Mouse (Mus musculus) natural killer cell, adult 2 months (primary cell): Measurements from ENCODE around the gene Map3k13.

Source experiments
- DNase-seq, 2 experiments: peaks; one replicate each; pipeline ENCODE4 v3.0.0; 2022; ENCODE audit warnings: low spot score in 2 of 2

The Map3k13 gene

DNA sequence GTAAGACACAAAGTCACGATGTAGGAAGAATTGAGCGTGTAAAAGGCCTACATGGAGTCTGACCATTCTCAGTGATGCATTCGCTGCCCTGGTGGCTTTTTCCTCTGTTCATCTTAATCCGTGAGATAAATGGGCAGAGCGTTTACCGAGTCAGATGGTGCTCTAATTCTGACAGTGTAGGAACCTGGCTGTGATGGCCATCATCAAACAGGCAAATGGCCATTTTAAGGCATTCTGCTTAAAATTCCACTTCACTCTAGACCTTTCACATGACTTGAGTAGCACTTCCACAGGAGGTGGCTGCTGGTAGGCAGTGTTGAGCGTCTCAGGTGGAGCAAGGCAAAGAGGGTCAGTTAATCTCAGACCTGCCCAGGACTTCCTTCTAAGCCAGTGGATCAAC lies 58.2 kb downstream of the Map3k13 start:
- no peak for DNase-seq

DNA sequence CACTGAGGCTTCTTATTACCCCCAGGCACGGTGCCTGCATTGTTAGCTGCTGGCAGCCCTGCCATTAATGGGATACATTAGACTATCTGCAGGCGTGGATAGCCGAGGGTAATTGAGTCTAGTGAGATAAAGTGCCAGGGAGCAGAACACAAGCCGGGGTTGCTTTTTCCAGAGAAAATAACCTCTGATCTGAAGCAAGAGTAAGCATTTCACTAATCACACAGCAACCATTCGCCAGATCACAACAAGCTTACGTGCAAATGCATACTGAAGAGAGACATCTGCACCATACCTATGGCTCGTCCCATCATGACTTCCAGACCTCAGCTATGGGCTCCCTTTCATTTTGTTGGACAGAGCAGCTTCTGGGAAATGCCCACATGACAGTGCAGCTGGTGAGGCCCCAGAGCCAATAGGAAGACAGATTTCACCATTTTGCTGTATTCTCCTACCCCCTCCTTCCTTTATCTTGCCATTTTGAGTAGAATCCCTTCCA lies 59.3 kb downstream of the Map3k13 start:
- no peak for DNase-seq

DNA sequence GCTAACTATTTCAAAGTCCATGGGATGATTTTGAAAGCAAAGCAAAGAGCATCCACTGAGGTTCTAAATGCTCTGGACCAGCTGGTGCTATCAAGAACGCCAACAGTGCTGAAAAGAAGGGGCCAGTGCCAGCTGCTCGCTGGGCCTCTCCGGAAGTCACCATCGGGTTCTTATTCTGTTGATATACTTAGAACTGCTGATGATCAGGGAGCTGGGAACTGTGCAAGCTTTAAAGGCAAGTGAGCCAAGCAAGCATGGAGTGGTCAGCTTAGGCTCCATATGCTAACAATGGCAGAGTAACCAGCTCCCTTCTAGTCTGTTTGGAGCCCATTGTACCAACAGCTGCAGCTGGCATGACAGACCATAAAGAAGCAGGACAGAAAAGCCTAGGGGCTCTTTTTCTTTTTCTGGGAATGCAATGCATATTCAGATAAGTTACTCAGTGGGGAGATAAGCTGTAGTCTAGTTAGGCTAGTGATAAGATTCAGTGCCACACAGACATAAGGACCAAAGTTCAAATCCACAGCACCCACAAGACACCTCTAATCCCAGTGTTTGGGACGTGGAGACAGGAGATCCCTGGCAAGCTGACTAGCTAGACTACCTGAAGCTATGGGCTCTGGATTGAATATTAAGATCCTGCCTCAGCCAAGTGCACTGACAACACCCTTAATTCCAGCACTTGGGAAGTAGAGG lies 60.6 kb downstream of the Map3k13 start:
- DNase-seq: no peak

DNA sequence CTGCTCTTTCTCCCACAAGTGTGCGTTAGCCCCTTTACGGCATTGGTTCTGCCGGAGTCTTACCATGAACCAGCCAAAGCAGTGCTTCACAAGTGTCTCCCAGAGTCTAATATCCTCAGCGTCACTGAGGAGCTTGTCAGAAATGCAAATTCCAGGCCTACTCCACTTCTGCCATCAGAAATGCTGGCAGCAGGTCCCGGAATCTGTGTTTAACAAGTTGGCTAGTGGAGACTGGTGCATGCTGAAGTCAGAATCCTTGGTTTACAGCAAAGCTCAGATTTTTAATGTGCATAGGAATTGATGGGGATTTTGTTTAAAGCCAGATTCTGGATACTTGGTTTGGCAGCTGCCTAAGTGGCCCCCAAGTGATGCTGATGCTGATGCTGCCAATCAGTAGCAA lies 62.0 kb downstream of the Map3k13 start:
- no peak for DNase-seq

DNA sequence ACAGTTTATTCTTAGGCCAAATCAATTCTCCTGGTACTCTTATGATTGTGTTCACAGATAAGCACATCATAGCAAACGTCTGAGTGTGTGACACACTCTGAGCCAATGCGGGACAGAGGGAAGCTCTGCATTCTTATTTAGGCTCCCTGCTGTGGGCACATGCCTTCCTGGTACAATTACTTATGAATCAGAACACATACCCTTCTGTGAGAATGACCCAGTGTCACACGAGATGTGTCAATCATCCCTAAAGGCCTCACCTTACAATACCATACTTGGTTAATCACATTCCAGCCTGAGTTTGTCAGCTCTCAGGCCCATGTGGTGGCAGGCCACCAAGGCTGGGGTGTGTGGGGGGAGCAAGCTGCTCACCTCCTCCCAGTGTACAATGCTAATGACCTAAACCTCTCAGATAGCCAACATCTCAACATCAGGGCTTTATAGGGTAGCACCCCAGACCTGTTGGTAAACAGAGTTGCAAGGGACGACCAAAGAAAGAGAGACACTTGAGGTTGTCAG lies 63.0 kb downstream of the Map3k13 start:
- DNase-seq: no peak

DNA sequence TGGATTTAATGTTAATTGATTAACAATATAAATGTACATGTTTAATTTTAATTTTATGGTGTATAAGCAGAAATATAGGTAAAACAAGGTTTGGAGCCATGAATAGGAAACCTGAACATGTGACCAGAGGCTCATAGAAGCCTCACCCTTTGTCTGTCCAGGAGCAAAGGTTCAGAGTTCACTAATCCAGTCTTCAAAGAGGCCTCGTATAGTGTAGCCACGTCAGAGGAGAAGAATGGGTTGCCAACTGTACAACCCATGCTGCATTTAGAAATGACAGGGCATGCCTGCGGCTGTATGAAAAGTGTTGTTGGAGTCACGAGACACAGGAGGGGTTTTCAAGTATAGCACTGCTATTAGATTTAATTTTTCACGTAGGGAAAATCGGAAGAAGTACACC lies 64.0 kb downstream of the Map3k13 start:
- DNase-seq: no peak

DNA sequence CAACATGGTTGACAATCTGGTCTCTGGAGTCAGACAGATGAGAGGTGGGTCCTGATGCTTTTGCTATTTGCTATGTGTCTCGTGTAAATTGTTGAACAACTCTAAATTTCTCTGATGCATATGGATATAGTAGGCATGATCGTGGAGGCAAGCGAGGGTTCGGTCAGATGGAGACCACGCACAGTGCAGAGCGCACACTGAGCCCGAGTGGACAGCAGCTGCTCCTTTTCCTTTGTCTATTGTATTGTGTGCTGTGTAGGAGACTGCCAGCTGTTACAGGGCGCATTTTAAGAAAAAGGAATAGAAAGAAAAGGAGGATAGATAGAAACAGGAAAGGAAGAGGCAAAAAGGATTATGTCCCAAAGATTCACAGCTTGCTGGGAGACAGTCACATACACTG lies 64.7 kb downstream of the Map3k13 start:
- no peak for DNase-seq

DNA sequence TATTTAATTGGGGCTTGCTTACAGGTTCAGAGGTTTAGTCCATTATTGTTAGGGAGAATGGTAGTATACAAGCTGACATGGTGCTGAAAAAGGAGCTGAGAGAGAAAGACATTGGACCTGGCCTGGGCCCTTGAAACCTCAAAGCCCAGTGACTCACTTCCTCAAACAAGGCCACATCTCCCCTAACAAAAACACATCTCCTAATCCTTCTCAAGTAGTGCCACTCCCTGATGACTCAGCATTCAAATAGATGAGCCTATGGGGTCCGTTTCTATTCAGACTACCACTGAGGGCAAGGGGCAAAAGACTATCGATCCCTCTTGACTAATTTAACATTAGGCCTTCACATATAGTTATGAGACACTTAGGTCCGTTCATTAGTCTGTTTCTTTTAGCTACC lies 68.3 kb downstream of the Map3k13 start:
- DNase-seq: no peak

DNA sequence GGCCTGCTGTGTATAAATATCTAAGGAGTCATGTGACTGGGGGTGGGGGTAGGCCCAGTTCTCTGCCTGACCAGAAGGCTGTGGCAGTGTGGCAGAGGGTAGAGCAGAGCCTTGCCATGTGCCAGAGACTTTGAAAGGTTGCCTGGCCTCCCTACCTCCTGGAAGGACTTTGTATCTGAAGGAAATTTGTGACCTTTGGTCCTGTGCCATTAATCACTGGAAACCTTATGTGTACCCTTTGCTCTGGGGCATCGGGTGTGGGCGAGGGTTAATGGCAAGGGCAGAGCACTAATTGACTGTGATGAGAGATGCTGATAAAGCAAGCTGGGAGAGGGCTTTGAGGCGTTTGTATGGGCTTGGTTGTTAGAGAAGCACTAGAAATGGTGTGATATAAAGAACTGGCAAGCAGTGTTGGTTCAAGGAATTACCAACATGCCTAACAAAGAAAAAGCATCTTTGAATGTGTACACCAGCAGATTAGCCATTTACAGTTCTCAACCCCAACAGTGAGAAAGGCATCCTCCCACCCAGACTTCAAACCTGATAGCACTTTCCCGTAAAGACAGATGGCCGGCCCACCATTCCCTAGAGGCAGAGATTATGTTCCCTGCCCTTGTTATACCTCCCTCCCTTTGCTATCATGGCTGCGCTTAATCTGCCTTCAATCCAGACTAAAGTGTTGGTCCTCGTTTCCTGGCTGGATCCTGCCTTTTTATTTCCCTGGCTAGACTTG lies 71.3 kb downstream of the Map3k13 start:
- DNase-seq: no peak

DNA sequence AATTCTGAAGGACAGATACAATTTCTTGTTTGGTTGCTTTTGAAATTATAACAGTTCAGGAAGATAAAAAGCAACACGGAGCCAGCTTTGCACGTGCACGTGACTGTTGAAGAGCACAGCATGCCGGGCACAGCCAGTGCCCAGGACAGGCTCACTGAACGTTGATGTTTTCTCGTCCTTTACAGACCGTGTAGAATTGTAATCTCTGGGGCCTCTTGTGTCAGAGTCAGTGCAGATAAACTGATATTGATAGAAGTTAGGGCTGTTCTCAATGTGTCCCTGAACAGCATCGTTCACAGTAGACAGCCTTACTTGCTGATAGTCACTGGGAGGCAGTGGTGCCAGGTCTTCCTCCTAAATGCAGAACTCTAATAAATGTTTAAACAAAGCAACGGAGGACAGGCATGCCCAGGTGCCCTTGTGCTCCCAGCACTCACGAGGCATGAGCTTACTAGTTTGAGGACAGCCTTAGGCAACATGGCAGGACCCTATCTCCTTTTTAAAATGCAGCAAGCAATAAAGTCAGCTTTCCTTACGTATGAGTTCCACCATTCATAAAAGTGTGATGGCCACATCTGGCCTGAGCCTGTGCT lies 71.9 kb downstream of the Map3k13 start:
- DNase-seq: no peak

DNA sequence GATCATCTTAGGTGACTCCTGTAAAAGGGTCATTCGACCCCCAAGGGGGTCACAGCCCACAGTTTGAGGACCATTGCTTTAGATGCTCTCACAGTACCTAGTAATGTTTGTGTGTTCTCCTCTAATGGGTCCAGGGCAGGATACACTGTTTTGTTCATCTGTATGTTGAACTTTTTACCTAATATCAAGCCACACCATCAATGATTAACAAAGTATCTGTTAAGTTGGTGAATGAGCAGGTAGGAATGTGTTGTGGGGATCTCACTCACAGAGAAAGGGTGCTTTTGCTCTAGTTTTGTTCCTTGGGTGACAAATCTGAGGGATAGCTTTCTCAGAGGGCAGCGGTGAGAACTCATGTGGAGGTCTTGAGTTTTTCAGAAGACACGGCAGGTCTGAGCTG lies 73.6 kb downstream of the Map3k13 start:
- DNase-seq: no peak

DNA sequence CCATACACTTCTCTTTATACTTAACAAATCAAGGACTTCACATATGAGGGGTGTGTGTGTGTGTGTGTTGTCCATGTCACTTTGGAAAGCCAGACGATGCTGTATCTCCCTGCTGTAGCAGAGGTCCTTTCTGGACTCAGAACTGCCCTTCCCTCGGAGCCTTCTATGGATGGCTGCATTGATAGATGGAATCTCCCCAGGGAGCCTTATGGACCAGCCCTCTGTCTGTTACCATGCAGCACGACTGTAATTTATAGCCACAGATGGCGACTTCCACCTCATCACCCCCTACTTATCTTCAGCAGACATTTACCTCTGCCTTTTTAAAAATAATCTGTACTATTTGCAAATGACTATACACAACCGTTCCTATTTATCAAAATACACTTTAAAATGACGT lies 74.5 kb downstream of the Map3k13 start:
- DNase-seq: no peak

DNA sequence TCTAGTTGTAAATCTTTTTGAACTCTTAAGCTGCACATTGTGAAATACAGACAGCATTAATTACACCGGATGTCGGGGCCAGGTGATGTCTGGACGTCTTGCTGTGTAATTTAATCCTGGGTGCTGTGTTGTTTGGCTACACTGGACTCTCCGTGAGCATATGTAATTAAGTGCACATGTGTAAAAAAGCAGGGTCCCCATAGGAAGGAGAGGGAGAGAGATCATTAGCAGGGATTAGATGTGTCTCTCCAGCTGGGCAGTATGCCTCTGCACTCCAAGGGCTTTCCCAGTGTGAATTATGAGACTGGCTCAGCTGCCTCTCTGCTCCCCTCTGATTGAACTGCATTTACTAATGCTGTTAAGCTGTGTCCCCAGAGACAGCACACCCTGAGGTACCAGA lies 75.7 kb downstream of the Map3k13 start:
- DNase-seq: no peak

DNA sequence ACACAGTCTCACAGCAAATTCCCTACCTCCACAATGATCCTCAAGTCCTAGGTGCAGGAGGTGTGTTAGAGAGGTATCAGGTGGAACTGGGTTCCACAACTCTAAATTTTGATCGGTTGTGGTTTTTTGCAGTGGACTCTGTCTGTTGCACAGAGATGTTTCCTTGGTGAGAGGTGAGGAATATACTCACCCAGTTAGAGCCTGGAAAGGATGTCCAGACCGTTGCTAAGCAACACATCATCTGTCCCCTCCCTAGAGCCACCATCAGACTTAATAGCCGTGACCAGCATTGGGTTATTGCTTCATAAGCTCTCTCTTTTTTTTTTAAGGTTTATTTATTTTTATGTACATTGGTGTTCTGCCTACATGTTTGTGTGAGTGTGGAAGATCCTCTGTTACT lies 83.6 kb downstream of the Map3k13 start:
- no peak for DNase-seq

DNA sequence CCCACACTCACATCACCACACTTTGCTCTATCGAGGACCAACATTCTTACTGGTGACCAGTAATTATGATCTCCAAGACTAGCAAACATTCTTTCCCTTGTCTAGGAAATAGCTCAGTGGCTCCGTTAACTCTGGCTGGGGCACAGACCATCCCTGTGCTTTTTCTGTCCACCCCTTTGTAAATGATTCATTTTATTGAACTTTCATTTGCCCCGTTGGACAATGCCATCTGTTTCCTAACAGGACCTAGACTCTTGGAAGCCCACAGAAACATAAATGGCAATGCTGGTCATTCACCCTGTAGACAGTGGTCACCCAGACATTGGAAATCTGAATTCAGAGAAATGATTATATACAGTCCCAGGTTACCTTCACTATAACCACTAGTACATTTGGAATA lies 84.7 kb downstream of the Map3k13 start:
- DNase-seq: no peak

DNA sequence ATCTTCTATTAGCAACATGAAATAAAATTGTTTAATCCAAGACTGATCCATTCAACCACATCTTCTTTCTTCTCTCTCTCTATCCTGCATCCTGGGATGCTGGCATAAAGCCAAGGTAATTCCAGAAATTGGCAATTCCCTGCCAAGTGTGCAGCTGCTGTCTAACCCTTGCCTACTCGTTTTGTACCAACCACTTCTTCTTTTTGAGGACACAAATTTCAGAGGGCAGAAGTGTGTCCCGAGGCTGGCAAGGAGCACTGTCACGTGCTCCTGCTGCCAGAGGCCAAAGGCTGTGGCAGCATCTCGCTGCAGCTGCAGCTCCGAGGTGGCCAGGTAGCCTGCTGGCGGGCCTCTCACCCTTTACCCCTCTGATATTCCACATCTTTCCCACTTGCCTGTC lies 87.0 kb downstream of the Map3k13 start:
- DNase-seq: no peak

DNA sequence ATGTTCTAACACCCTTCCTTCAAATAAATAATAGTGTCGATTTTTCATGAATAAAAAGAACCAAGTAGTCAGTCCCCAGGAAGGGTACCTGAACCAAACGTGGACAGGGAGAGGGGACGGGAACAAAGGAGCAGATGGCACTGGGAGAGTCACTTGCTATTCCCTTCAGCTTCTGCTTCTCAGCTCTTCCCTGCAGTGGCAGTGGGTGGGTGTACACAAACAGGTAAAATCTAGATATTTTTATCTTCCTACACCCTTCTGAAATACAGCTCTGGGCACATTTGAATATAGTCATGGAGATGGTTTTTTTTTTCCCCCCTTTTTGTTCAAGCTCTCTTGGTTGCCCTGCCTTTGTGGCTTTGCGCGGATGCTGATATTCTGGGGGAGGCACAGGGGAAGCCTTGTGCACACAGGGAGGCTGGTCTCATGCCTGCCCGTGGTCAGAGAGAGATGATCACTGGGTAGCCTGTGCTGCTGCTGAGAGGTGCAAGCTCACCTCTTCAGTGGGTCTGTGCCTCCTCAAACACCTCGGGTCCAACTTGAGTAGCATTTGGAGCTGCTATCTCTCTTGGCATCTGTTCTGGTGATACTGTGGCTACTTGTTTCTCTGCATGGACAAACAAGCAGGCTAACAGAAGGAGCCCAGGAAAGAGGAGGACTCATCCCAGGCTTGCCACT lies 87.6 kb downstream of the Map3k13 start:
- DNase-seq: no peak

DNA sequence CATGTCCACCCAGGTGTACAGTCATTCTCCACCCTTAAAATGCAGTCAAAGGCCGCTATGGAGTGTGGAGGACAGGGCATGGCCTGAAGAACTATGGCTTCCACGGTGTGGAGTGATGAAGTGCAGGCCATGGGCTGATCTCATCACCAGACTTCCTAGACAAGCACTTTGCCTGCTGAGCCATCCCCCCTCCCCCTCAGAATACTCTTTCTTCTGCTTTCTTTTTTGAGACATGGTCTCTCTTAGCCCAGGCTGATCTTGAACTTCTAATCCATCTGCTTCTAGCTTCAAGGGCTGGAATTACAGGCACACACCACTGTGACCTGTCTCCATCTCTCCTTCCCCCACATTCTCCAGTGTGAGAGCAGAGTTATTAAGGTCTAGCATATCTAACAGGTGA lies 93.5 kb downstream of the Map3k13 start:
- no peak for DNase-seq

DNA sequence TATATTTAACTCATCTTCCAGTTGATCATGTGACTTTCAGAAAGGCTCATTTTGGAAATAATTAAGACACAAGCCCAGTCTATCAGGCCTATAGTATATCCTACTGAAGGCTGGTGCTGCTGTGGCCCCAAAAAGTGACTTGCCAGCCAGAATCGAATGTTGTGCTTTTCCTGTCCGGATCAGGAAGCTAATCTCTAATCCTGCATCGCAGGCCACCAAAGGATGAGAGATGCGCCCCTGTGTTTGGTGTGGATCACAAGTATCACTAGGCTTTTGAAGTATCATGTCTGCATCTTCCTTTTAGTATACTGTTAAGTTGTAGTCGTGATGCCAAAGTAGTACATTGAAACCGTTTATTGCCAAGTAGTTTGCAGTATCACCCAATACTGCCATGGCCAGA lies 99.7 kb downstream of the Map3k13 start:
- DNase-seq: no peak

DNA sequence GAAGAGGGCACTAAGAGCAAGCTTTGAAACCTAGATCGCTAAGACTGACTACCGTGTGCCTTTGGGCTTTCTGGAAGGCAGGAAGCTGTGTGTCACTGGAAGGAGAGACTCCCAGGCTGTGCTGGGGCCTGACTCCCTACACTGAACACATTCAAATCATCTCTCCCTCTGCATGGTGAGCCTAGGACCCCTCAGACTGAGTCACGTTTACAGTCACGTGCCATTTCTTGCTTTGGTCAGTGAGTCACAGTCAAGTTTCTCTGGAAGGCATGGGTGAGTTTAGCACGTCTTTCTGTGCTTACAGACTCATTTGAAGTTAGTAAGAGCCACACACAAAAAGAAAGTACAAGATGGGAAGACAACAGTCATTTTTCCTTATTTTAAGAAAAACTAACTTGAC lies 107.1 kb downstream of the Map3k13 start:
- DNase-seq: no peak

DNA sequence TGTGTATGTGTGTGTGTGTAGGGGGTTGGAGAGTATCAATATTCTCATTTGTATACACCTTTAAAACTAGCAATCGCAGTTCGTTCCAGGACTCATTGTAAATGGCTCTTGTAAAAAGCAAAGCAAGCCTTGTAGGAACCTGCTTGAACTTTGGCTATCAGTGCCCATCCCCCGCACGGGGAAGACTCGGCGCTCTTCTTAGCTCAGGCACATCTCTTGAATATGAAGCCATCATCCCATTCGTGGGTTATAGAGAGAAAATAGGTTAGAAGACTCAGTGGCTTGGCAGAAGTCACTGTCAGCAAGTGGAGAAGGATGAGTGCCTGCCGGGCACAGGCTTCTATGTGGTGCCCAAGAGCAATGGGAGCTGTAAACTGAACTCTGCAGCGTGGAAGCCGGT lies 110.5 kb downstream of the Map3k13 start:
- no peak for DNase-seq

DNA sequence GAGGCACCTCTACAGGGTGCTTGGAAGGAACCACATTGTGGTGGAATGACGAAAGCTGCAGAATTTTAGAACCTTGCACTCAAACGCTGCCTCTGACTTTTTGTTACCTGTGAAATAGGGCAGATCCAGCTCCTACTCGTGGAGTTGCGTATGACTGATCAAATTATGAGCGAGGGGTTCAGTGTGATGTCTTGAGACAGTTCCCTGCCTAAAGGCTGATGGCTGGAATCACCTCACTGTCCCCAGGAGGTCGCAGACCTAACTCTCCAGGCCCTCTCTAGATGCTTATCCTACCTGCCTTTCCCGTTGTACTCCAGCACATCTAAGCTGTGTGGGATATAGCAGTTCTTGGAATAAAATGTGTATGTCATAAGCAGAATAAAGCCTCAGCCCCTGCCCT lies 111.8 kb downstream of the Map3k13 start:
- DNase-seq: no peak
